Mouse (Mus musculus) testis, adult 2 months (tissue): Measurements from ENCODE around the gene Oas1f.

Source experiments
- CTCF ChIP-seq: fragments of 200-500 bp; IDR thresholded peaks from 2 replicates; pipeline ENCODE4 v1.5.1; 2012; ENCODE audit warnings: low read depth, mild to moderate bottlenecking, inconsistent platforms, low read length, moderate library complexity; ENCODE audit not compliant: control insufficient read depth, insufficient read depth, insufficient replicate concordance
- POLR2A ChIP-seq: fragments of 200-500 bp; IDR thresholded peaks from 2 replicates; pipeline ENCODE4 v1.6.1; 2012; ENCODE audit warnings: low read depth, mild to moderate bottlenecking, inconsistent platforms, low read length, moderate library complexity; ENCODE audit not compliant: control insufficient read depth

DNA sequence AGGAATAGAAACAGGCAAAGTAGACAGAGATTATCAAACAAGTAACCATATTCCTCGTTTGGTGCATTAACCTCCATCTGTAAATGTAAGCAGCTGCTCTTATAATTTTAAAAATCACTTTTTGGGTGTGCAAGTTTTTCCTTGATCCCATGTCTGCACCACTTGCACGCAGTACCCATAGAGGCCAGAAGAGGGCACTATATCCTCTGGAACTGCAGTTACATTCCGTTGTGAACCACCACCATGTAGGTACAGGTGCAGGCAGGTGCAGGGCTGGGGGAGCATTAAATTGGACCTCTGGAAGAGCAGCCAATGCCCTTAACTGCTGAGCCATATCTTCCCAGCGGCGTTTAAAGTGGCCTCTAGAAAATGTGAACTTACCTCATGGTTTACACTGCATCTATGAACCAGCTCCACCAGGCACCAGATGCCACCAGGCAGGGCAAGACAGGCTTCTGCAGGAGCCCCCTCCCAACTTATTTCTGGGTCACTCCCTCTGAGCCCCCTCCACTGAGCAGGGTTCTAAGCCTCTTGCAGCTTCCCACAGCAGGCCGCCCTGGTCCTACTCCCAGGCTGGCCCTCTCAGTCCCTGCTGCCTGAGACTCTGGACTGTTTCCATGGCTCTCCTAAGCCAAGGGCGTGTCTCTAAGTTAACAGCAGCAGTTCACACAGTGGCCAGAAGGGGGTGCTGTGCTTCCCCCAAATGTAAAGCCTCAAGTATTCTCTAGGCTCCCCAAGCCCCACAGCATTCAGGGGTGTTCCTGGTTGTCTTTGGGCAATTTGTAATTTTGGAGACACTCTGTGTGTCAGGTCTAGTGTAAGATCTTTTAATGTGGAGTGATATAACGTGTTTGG is 10.2 kb upstream of the Oas1f start:
- TF ChIP-seq CTCF (peak; percentile 82), POLR2A (no peak)
